Mouse (Mus musculus): Measurements from ENCODE around the gene Dpf3. TPM values are rescaled to one million over a fixed set of nuclear protein-coding genes. Genes with fewer than 3 reads are reported as not detected.

Gene Dpf3
- polyA plus RNA-seq (2017; shearing (Covaris generic)), result 0.80 TPM

GRCm38 (mm10) chr12:83487476-83487991 lies at the start of gene Dpf3:
TSS of gene Dpf3 (minus strand) at chr12:83487716.

GRCm38 (mm10) chr12:83520311-83520890 lies 32.9 kb upstream of the Dpf3 start, which contains the start of gene Dcaf4:
TSS of gene Dcaf4 (plus strand) at chr12:83520466.

Other genes with a start within 250 kb of the Dpf3 start
- 10.1 TPM for gene Dcaf4, start 32.8 kb upstream of the Dpf3 start, polyA plus RNA-seq (2017; shearing (Covaris generic))
- gene Zfyve1, start 109.5 kb upstream of the Dpf3 start, polyA plus RNA-seq (2017; shearing (Covaris generic)), result 8.0 TPM
- gene Rbm25, start 143.5 kb upstream of the Dpf3 start, polyA plus RNA-seq (2017; shearing (Covaris generic)), result 310 TPM
- gene Psen1, start 200.4 kb upstream of the Dpf3 start, polyA plus RNA-seq (2017; shearing (Covaris generic)), result 124 TPM